Mouse (Mus musculus) E14TG2a.4 (cell line): ENCODE measurements around the gene Esyt3.

ENCODE experiments used
- CTCF ChIP-seq: conservative IDR thresholded peaks from 2 replicates; pipeline ENCODE4 v1.5.1; 2014; ENCODE audit warnings: low read length
- POU5F1 ChIP-seq: IDR thresholded peaks from 2 replicates; pipeline ENCODE4 v1.6.1; 2014; ENCODE audit warnings: low read length, borderline replicate concordance

DNA sequence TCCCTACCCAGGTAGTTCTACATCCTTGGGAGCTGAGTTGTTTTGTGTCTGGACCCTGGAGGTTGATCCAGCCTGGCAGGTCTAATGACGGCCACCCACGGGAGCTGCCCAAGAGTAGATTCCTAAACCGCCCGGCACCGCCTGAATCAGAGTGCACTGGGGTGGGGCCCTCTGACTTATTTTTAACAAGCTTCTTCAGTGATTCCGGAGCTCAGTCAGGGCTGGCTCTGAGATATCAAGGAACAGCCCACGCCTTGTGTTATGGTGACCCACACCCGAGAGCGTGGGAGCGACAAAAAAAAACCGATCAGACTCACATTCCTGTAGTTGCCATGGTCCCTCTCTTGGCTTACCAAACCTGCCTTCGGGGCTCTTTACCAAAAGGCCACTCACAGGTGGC lies 18.2 kb downstream of the Esyt3 start:
- TF ChIP-seq CTCF (no peak), POU5F1 (no peak)
